Mouse (Mus musculus) right cerebral cortex, adult 18-20 months (tissue): ENCODE measurements around the gene Col13a1.

Experiments
- DNase-seq: peaks from one replicate; pipeline ENCODE4 v3.0.0; 2022; ENCODE audit warnings: mixed read lengths

The Col13a1 gene

GRCm38 (mm10) chr10:61825979-61826752 lies 152.7 kb downstream of the Col13a1 start:
- DNase-seq, result no peak

GRCm38 (mm10) chr10:61825536-61825935 lies 153.4 kb downstream of the Col13a1 start:
- DNase-seq, result no peak

GRCm38 (mm10) chr10:61823731-61824115 lies 155.2 kb downstream of the Col13a1 start:
- no peak for DNase-seq

GRCm38 (mm10) chr10:61822968-61823730 lies 155.8 kb downstream of the Col13a1 start:
- no peak for DNase-seq

DNA sequence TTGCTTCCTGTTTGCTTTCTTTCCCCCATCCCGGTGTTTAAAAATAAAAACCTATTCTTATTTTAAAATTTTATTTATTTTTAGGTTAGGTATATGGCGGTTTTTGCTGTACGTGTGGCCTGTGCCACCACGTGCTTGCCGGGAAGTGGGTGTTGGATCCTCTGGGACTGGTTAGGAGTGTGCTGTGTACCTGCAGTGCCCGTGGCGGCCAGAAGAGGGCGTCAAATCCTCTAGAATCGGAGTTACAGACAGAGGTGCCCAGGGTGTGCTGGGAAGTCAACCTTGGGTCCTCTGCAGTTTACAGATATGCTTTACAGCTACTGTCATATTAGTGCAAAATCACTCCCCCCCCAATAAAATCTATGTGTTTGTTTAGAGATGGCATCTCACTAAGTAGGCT lies 158.9 kb downstream of the Col13a1 start:
- no peak for DNase-seq

GRCm38 (mm10) chr10:61811987-61812386 lies 166.9 kb downstream of the Col13a1 start:
- DNase-seq, result no peak

DNA sequence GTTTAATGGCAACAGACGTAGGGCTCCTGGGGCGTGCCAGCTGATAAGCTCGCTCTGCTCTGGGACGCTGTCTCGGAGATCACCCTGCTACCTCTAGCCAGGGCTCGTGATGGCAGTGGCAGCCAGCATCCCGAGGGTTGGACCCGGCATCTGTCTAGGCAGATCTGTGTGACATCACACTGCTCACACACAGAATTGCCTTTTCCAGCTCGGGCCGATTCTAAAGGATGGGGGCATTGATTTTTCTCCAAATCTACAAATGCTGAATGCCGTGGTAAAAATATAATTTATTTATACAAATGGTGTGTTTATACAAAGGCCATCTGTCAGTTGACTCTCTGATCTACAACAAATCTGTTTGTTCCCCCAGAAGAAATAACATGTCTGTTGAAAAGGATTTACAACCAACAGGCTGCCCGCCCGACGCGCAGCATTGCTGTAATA lies 180.8 kb downstream of the Col13a1 start:
- DNase-seq, result no peak

DNA sequence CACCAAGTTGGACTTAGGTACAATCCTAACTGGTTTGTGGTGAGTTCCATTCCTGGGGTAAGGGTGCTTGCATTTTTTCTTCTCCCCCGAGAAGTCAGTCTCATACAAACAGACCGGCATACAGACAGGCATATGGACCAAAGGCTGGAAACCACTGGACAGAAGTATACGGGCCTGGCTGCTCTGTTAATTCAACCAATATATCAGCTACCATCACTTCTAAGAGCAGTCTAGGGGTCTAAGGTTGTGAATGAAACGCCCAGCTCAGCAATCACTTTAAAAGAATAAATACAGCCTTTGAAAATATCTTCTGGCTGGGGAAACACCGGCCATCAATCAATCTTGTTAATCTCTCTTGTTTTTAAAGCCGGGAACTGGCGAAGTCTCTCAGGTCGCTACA lies 183.4 kb downstream of the Col13a1 start:
- DNase-seq, result no peak

- no peak for DNase-seq
Observed at GRCm38 (mm10) chr10:61794971-61795370, 183.9 kb downstream of the Col13a1 start.

- DNase-seq, result no peak
Observed at GRCm38 (mm10) chr10:61793015-61793414, 185.9 kb downstream of the Col13a1 start.

DNA sequence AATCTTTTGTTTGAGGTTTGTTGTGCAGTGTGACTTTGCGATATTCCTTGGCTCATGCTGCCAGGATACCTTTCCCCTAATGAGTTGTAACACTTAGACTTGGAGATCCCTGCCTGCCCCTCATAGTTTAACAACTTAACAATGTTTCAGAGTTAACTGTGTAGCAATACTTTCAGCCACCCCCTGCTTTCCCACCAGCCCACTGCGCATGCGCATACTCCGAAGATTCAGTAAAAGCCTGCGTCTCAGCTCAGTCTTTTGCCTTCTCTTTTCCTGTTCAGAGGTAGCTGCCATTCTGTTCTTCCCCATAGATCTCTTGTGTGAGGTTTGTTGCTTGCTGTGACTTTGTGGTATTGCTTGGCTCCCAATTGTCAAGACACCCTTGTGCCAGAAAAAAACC lies 190.4 kb downstream of the Col13a1 start:
- no peak for DNase-seq
